Mouse (Mus musculus) ovary, postnatal 14 days (tissue): Measurements from ENCODE around the gene 4930433I11Rik.
"Not testable (repeated sequence)": the region's sequence is repeated elsewhere in the genome, so short reads cannot be mapped to it uniquely, and the experiment has no call there.

Source experiments
- DNase-seq: peaks from one replicate; pipeline ENCODE4 v3.0.0; 2022; ENCODE audit warnings: low spot score

The 4930433I11Rik gene

GRCm38 (mm10) chr7:40987243-40987642 is at the start of gene 4930433I11Rik:
Gene 4930433I11Rik (plus strand): TSS chr7:40987543.
- DNase-seq: no peak

- DNase-seq: no peak
Observed at GRCm38 (mm10) chr7:40939371-40939770, 48.0 kb upstream of the 4930433I11Rik start.

- DNase-seq: no peak
Observed at GRCm38 (mm10) chr7:40942233-40942935, 45.0 kb upstream of the 4930433I11Rik start.

- DNase-seq: not testable (repeated sequence)
Observed at GRCm38 (mm10) chr7:41032419-41032818, 45.1 kb downstream of the 4930433I11Rik start, which contains the start of gene Gm4884. Gene Gm4884 (plus strand): TSS chr7:41032719.

- not testable (repeated sequence) for DNase-seq
Observed at GRCm38 (mm10) chr7:41044058-41044457, 56.7 kb downstream of the 4930433I11Rik start.
